Comparison of ENCODE assay signal across 9 mouse cellular contexts in the genomic region with DNA sequence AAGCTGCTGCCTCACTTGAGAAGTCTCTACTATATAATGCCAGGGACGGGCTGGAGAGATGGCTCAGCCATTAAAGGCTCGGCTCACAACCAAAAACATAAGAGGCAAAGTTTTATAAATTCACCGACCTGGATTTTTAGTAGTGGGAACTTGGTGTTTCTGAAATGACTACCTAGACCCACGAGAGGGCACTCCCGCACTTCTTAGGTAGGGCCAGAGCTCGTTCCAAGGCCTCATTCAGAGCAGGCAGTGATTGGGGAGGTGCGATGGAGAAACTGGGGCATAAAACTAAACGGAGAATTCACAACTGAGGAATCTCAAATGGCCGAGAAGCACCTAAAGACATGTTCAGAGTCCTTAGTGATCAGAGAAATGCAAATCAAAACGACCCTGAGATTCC.
DNase-seq lines count a peak whose midpoint lies in the region.
"Had no signal": no experiment of that assay in that cellular context is flagged by ENCODE, and none has a peak within 500 bp of the region (broad histone marks: within the 10 kb centered on the region; RNA-seq: fewer than 3 reads in every experiment).

No protein-coding gene starts in this region.

- intact Hi-C loops in heart, postnatal 10 days (cut with DNase I) = loop anchor here (2.0 kb wide), 1 partner anchor 117 kb away; no protein-coding TSS in a partner anchor
- intact Hi-C loops in left cerebral cortex, postnatal 4 days (cut with DNase I) = loop anchor here (5.0 kb wide), 1 partner anchor 117 kb away; no protein-coding TSS in a partner anchor
- intact Hi-C loops in gastrocnemius, postnatal 36 days (cut with DNase I) = no loop called here

- peak; percentile 18 to 35 for DNase-seq in heart, postnatal 10 days
- no peak for DNase-seq in heart, adult 9 months (ENCODE audit: low spot score in 2 of 2)
- DNase-seq in WW6 (ENCODE audit: low read depth, low spot score) = peak; percentile 5
- DNase-seq in embryo, embryonic 11 days = peak; percentile 79
- peak; percentile 1 to 30 for DNase-seq in kidney, adult 8-10 months
- DNase-seq in left cerebral cortex, postnatal 4 days = peak; percentile 70
- DNase-seq in retina, adult 2 months (ENCODE audit: low read depth, low spot score) = peak; percentile 11
- no peak for DNase-seq in gastrocnemius, postnatal 36 days
- DNase-seq: liver, embryonic 13.5 days had no signal

Comparison
In these comparisons a context has a peak if more than half of its experiments do, and no peak if none do; other contexts are left out.
1. DNase-seq: peak in heart, postnatal 10 days (2 of 2), WW6 (single experiment), embryo, embryonic 11 days (single experiment), kidney, adult 8-10 months (2 of 2), left cerebral cortex, postnatal 4 days (single experiment) and retina, adult 2 months (single experiment); none in heart, adult 9 months (0 of 2) and gastrocnemius, postnatal 36 days (0 of 2).